Mouse (Mus musculus) CD4-positive, CD25-positive, alpha-beta regulatory T cell, adult 4 months (primary cell): ENCODE data around the gene Itpkc. TPM values are rescaled to one million over a fixed set of nuclear protein-coding genes. Genes with fewer than 3 reads are reported as not detected.

Source experiments
- ATAC-seq: one replicate; pipeline ENCODE4 v1.8.0; 2017
- polyA plus RNA-seq, 2 experiments: library from polyadenylated mRNA; unstranded; fragments of 100-300 nt; shearing (Covaris generic); gene quantifications; one replicate each; pipeline ENCODE4 v1.2.1; 2017

Gene Itpkc
- polyA plus RNA-seq, 2 experiments from 2014 or later, result 1.9 to 2.5 TPM

DNA sequence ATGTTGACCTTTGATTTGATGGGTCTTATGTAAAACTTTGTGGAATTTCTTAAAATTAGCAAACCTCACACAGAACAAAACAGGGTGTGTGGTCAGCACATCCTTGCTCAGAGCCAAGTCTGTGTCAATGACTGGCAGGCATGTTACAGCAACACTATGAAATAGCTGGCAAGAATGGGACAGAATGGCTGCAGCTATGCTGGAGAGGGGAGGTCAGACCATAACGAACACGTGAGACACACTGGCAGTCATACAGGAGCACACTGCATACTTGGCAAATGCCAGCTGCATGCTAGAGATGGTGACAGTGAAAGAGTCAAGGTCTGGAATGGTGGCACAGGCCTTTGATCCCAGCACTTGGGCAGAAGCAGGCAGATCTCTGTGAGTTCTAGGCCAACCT, 7.3 kb upstream of the Itpkc start:
- no peak for ATAC-seq

- ATAC-seq, result no peak
Measured at GRCm38 (mm10) chr7:27233300-27233699, 4.8 kb upstream of the Itpkc start.

- peak; percentile 89 for ATAC-seq
Measured at GRCm38 (mm10) chr7:27232781-27233281, 4.4 kb upstream of the Itpkc start, which contains the start of gene Coq8b. Coq8b (plus strand) TSS chr7:27233023.

DNA sequence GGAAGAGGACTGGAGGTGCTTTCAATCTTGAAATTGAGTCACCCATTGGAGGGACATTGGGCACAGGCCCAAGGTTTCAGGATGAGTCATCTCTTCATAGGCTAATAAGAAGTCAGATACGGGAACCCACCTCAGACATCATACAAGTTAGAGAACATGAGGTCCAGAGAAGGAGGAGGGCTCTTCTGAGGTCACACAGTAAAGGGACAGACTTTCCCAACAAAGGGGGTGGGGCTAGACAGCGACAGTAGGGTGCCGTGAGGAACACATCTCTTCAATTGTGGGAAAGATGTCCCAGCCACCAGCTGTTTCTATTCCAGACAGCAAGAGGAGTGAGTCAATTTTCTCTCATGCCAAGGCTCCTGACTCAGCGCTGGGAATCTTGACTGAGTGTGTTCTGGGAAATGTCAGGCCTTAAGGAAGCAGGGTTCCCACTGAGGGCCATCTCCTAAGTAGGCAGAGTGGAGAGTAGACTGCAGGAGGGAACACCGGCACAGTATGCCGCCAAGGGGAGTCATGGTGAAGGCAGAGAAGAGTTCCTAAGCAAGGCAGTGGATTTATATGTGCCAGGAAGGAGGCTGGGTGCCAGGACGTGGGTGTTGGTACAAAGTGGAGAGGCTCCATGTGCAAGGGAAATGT, 3.4 kb upstream of the Itpkc start:
- no peak for ATAC-seq

- ATAC-seq, result no peak
Measured at GRCm38 (mm10) chr7:27230781-27231180, 2.3 kb upstream of the Itpkc start.

DNA sequence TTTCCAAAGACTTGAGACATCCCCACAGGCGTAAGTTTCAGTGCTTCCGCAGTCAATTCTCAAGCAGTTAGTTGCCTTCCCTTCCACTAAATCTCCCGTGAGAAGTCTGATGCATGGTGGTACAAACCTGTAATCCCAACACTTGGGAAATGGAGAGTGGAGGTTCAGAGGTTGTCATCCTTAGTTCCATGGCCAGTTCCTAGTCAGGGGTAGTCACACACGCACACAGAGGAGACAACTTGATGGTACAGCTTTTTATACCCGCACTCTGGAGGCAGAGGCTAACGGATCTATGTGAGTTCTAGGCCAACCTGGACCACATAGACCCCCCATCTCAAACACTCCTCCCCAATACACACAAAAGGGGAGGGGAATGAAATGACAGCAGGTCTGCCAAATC, 404 bp upstream of the Itpkc start:
- ATAC-seq, result no peak

DNA sequence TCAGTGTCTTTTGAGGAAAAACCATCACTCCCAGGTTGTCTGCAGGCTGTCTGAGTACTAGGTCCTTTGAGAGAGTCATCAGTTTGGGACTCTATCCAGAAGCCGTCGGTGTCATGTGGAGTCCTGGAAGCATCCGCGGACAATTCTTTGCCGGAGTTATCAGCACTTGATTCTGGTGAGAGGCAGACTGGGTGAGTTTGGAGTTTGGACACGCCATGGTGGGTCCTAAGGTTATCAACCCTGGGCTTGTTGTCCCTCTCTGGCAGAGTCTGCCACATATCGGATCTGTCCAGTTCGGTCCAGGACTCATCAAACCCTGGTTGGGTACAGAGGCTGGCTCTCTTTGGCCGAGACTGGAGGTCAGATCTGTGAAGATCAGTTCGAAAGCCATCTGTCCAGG, 785 bp downstream of the Itpkc start:
- ATAC-seq, result no peak

DNA sequence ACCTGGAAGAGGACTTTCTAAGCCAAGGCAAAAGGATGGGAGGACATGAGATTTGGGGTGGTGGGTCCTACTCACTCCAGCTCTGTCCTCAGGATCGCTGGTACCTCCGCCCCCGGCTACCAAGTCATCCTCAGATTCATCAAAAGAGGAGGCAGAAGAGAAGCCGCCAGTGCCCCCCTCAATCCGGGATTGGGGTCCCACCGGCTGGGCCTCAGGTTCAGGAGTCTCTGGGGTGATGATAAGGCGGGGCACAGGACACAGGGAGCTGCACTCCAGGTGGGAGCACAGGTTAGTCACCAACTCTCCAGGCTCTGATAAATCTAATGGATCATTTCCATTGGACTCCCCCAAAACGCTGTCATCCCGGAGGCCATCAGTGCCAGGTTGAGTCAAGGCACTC, 1.2 kb downstream of the Itpkc start:
- ATAC-seq, result no peak

DNA sequence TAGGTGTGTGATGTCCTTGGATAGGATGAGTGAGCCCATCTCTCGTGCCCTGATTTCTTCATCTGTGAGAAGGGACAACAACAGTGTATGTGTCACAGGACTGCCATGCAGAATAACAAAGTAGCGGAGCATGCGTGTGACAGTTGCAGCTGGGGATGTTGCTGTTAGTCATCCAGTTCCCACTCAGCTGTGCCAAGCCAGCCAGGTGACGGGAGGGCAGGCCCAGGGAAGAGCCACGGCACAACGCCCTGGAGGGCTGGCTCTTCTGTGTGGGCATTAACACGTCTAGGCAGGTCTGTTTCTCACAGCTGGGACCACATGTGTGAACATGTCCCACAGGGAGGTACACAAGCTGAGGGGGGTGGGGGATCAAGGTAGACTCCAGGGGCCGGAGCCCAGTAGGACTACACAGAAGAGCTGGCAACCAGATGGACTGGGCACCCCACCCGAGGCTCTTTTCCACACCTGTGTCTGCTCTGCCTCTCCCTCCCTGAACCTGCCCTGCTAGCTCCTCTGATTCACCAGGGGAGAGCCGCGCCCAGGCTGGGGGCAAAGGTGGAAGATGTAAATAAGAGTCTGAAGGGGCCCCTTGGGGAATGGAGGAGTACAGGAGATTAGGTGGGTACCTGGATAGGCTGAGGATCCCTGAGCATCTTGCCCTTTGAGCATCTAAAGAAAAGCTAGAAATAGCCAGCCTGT, 3.4 kb downstream of the Itpkc start:
- ATAC-seq, result no peak

- ATAC-seq, result no peak
Measured at GRCm38 (mm10) chr7:27222538-27222937, 5.9 kb downstream of the Itpkc start.

DNA sequence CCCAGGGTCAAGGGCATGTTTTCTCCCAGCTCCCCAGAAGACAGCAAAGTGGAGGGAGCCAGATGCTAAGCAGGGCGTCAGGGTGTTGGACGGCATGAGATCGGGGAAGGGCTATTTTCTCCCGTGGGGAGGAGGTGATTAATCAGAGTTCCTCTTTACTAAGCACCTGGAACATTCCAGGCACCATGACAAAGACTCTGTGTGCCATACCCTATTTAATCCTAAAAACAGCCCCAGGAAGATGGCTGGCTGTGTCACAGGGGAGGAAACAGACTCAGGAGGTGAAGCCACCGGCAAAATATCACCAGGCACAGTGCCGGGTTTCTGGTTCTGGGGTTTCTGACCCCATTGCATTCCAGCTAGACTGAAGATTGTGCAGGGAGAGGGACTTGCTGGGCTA, 6.5 kb downstream of the Itpkc start:
- ATAC-seq, result no peak

GRCm38 (mm10) chr7:27219937-27220336, 8.5 kb downstream of the Itpkc start:
- ATAC-seq, result no peak

- ATAC-seq, result no peak
Measured at GRCm38 (mm10) chr7:27218586-27218985, 9.9 kb downstream of the Itpkc start.

DNA sequence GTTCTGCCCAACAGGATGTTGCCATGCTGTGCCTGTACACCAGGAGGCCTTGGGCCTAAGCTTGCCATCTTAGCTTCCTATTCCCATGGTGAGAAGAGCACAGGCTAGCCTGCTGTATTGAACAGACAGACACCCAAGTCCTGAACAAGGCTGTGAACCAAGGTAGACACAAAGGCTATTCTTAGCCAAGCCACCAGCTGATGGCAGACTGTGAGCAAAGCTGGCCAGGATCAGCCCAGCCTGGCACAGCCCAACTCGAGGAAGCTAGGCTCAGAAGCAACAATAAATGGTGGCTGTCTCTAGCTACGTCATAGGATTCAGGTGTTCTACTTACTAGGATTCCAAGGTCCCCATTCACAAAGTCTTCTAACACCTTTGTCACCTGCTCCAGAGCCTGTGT, 15.8 kb downstream of the Itpkc start:
- no peak for ATAC-seq

GRCm38 (mm10) chr7:27203730-27204449, 24.6 kb downstream of the Itpkc start:
- no peak for ATAC-seq

DNA sequence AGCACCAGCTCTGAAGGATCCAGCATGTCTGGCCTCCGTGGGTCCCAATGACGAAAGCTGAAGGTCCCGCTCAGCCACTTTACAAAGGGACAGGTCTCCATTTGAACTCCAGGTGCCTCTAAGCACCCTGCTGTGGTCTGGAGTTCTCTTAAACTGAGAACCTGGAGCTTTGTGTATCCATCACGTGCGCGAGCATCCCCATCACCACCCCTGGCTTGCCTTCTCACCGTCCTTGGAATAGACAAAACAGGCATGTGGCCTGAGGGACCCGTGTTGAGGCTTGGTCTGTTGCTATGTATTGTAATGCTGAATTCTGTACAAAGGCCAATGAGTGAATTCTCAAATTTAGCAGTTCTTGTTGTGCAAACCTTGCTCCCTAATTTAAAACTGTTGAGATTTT, 29.7 kb downstream of the Itpkc start:
- no peak for ATAC-seq

- ATAC-seq, result no peak
Measured at GRCm38 (mm10) chr7:27198355-27198754, 30.1 kb downstream of the Itpkc start.

GRCm38 (mm10) chr7:27197634-27198033, 30.8 kb downstream of the Itpkc start:
- ATAC-seq, result no peak

GRCm38 (mm10) chr7:27197136-27197535, 31.3 kb downstream of the Itpkc start:
- no peak for ATAC-seq

- ATAC-seq, result peak; percentile 93
Measured at GRCm38 (mm10) chr7:27195681-27196611, 32.5 kb downstream of the Itpkc start, which contains the start of the genes BC024978 and Snrpa. BC024978 (plus strand) TSS chr7:27195781. Snrpa (minus strand) TSS chr7:27196271.

DNA sequence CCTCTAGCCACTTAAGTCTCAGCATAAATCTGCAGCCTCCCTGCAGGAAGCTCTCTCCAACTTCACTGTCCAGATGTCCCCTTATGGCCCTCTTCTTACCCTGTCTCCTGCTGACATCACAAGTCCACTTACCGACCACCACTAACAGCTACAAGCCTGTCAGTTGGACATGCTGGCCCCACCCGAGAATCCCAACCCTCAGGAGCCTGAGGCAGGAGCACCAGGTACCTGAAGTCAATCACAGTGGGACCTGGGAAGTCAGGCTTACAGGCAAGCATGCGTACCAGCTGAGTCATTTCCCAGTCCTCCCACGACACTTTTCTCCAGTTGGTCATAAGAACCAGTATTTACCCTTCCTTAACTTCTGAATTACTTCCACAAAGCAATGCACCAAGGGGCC, 34.7 kb downstream of the Itpkc start:
- ATAC-seq, result no peak

GRCm38 (mm10) chr7:27192434-27192833, 36.0 kb downstream of the Itpkc start:
- no peak for ATAC-seq
